Mouse (Mus musculus): Measurements from ENCODE around the gene Pitpnm2.

GRCm38 (mm10) chr5:124077856-124078460 lies 171.6 kb downstream of the Pitpnm2 start:
- TF ChIP-seq CTCF (IDR thresholded peaks at IDR 0.05; ENCODE audit: low read depth, low read length) (no peak), POLR2A (IDR thresholded peaks at IDR 0.05; ENCODE audit: borderline replicate concordance, low read depth, low read length) (no peak)
